ENCODE assay signal across 15 mouse cellular contexts in the genomic region with DNA sequence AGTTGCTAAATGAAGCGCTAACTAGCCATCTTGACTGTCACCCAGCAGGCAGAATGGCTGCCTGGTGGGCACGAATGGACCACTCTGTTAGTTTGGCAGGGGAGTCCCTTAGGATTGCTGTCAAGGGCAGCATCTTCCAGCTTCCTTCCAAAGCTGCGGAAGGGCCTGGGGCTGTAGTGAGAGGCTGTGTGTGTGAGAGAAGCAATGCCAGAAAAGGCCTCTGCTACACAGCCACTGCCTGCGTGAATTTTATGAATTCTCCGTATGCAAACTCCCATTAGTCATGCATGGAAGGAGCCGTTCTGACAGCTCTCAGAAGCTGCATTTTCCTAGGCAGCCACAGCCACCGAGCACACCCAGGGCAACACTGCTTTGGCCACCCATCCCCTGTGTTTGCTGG.
DNase-seq lines count a peak whose midpoint lies in the region; ATAC-seq and TF ChIP-seq lines count a peak whose summit lies in the region.
"Had no signal": no experiment of that assay in that cellular context is flagged by ENCODE, and none has a peak within 500 bp of the region (broad histone marks: within the 10 kb centered on the region; RNA-seq: fewer than 3 reads in every experiment).

No protein-coding gene starts in this region.

- H3K27me3 ChIP-seq in embryonic facial prominence, embryonic 15.5 days, result no peaks in the 10 kb centered on the region
- H3K27me3 ChIP-seq in hindbrain, embryonic 14.5 days (ENCODE audit: control insufficient read depth, insufficient read depth, low read length), result no peaks in the 10 kb centered on the region
- H3K27me3 ChIP-seq in neural tube, embryonic 15.5 days (replicated peaks), result no peaks in the 10 kb centered on the region
- H3K27me3 ChIP-seq in liver, postnatal 0 days (ENCODE audit: insufficient read depth, low read length), result no peaks in the 10 kb centered on the region
- H3K27me3 ChIP-seq: limb, embryonic 13.5 days had no signal

- no peak overlapping the region for H3K4me2 ChIP-seq in embryonic facial prominence, embryonic 15.5 days (replicated peaks)
- peak overlapping the region; percentile 6; the same call in 1 of the 2 replicates for H3K4me2 ChIP-seq in hindbrain, embryonic 14.5 days (replicated peaks)
- 0 out of 2 replicates have a peak overlapping the region, but pooled peaks have one; percentile 0 for H3K4me2 ChIP-seq in neural tube, embryonic 15.5 days
- no peak overlapping the region for H3K4me2 ChIP-seq in liver, postnatal 0 days (ENCODE audit: low read depth, low read length)
- H3K4me2 ChIP-seq: limb, embryonic 13.5 days; lung, embryonic 14.5 days had no signal

- no peaks in the 10 kb centered on the region for H3K9me3 ChIP-seq in embryonic facial prominence, embryonic 15.5 days (replicated peaks)
- no peaks in the 10 kb centered on the region for H3K9me3 ChIP-seq in hindbrain, embryonic 14.5 days (ENCODE audit: control insufficient read depth, low read length)
- H3K9me3 ChIP-seq in neural tube, embryonic 15.5 days (replicated peaks), result no peaks in the 10 kb centered on the region
- no peaks in the 10 kb centered on the region for H3K9me3 ChIP-seq in liver, postnatal 0 days (ENCODE audit: low read length)
- H3K9me3 ChIP-seq: limb, embryonic 13.5 days had no signal

- TF ChIP-seq EP300 in liver, postnatal 0 days (IDR thresholded peaks at IDR 0.05; ENCODE audit: low read depth), result no peak

- H3K4me3 ChIP-seq in embryonic facial prominence, embryonic 15.5 days (replicated peaks), result no peak overlapping the region
- no peak overlapping the region for H3K4me3 ChIP-seq in hindbrain, embryonic 14.5 days (replicated peaks; ENCODE audit: low read length)
- no peak overlapping the region for H3K4me3 ChIP-seq in neural tube, embryonic 15.5 days (replicated peaks)
- H3K4me3 ChIP-seq in liver, postnatal 0 days (ENCODE audit: low read depth, low read length), result no peak overlapping the region
- H3K4me3 ChIP-seq: limb, embryonic 13.5 days had no signal

- DNase-seq in left cerebral cortex, postnatal 4 days, result peak; percentile 73
- no peak for DNase-seq in left cerebral cortex, postnatal 36 days (ENCODE audit: low spot score in 2 of 2)
- DNase-seq in hindbrain, embryonic 14.5 days (ENCODE audit: low spot score), result peak; percentile 70
- no peak for DNase-seq in liver, postnatal 0 days
- DNase-seq in heart, adult 11 months, result no peak
- DNase-seq: adrenal gland, postnatal 14 days; gastrocnemius, postnatal 25 days; heart, postnatal 10 days; kidney, adult 8-10 months; layer of hippocampus, adult 9-11 months; lung, embryonic 14.5 days; right cerebral cortex, postnatal 4 days had no signal

- H3K27ac ChIP-seq in embryonic facial prominence, embryonic 15.5 days (replicated peaks), result peak overlapping the region; percentile 68
- peak overlapping the region; percentile 75 for H3K27ac ChIP-seq in hindbrain, embryonic 14.5 days
- H3K27ac ChIP-seq in neural tube, embryonic 15.5 days (replicated peaks), result peak overlapping the region; percentile 62
- no peak overlapping the region for H3K27ac ChIP-seq in liver, postnatal 0 days (ENCODE audit: low read depth)
- H3K27ac ChIP-seq: limb, embryonic 13.5 days had no signal

- WGBS in embryonic facial prominence, embryonic 15.5 days, result 36% methylated on average over 7 of the region's 7 CpGs
- WGBS in hindbrain, embryonic 14.5 days, result 17% methylated on average over 7 of the region's 7 CpGs
- WGBS in neural tube, embryonic 15.5 days, result 26% methylated on average over 7 of the region's 7 CpGs
- 70% methylated on average over 7 of the region's 7 CpGs for WGBS in liver, postnatal 0 days (ENCODE audit: insufficient replicate concordance)

- intact Hi-C loops in left cerebral cortex, postnatal 4 days (cut with DNase I), result no loop called here
- intact Hi-C loops in left cerebral cortex, postnatal 36 days (cut with DNase I), result no loop called here

- no peak overlapping the region for H3K9ac ChIP-seq in embryonic facial prominence, embryonic 15.5 days
- 0 out of 2 replicates have a peak overlapping the region, but pooled peaks have one; percentile 24 for H3K9ac ChIP-seq in hindbrain, embryonic 14.5 days
- H3K9ac ChIP-seq in neural tube, embryonic 15.5 days (replicated peaks), result no peak overlapping the region
- no peak overlapping the region for H3K9ac ChIP-seq in liver, postnatal 0 days (replicated peaks)
- H3K9ac ChIP-seq: limb, embryonic 13.5 days; lung, embryonic 14.5 days had no signal

- H3K4me1 ChIP-seq in embryonic facial prominence, embryonic 15.5 days, result peaks cover 11% of the 10 kb centered on the region
- peaks cover 30% of the 10 kb centered on the region for H3K4me1 ChIP-seq in hindbrain, embryonic 14.5 days (replicated peaks; ENCODE audit: control insufficient read depth, insufficient read depth, low read length)
- peaks cover 19% of the 10 kb centered on the region for H3K4me1 ChIP-seq in neural tube, embryonic 15.5 days
- no peaks in the 10 kb centered on the region for H3K4me1 ChIP-seq in liver, postnatal 0 days (ENCODE audit: insufficient read depth)

- no peaks in the 10 kb centered on the region for H3K36me3 ChIP-seq in embryonic facial prominence, embryonic 15.5 days
- H3K36me3 ChIP-seq in hindbrain, embryonic 14.5 days (replicated peaks; ENCODE audit: control insufficient read depth, insufficient read depth), result peaks cover 10% of the 10 kb centered on the region
- H3K36me3 ChIP-seq in neural tube, embryonic 15.5 days, result no peaks in the 10 kb centered on the region
- no peaks in the 10 kb centered on the region for H3K36me3 ChIP-seq in liver, postnatal 0 days (replicated peaks; ENCODE audit: insufficient read depth, low read length)

- 0 out of 2 replicates have a peak, but pooled peaks have one; percentile 24 for ATAC-seq in embryonic facial prominence, embryonic 15.5 days (ENCODE audit: insufficient number of reproducible peaks, low FRiP score, low TSS enrichment, low read depth)
- ATAC-seq in hindbrain, embryonic 14.5 days (ENCODE audit: low FRiP score), result peak; percentile 86
- ATAC-seq in neural tube, embryonic 15.5 days (ENCODE audit: low FRiP score), result peak; percentile 74
- no peak for ATAC-seq in liver, postnatal 0 days

- TF ChIP-seq CTCF in liver, postnatal 0 days (IDR thresholded peaks at IDR 0.05; ENCODE audit: low read depth), result no peak

Comparison
In these comparisons a context has a peak if more than half of its experiments do, and no peak if none do; other contexts are left out.
1. DNase-seq: peak in left cerebral cortex, postnatal 4 days (single experiment) and hindbrain, embryonic 14.5 days (single experiment); none in left cerebral cortex, postnatal 36 days (0 of 2), liver, postnatal 0 days (single experiment) and heart, adult 11 months (single experiment).
2. H3K4me2 ChIP-seq: peak in hindbrain, embryonic 14.5 days (single experiment) and neural tube, embryonic 15.5 days (single experiment); none in embryonic facial prominence, embryonic 15.5 days (single experiment) and liver, postnatal 0 days (single experiment).